Mouse (Mus musculus) stomach, embryonic 16.5 days (tissue): ENCODE measurements around the gene Gtpbp1. TPM values are rescaled to one million over a fixed set of nuclear protein-coding genes. Genes with fewer than 3 reads are reported as not detected.

Experiments
- ATAC-seq: fragments of 200-750 bp; cut with Nextera tagmentation; 2 replicates; pipeline ENCODE4 v1.8.0; 2017; ENCODE audit warnings: moderate number of reproducible peaks, moderate TSS enrichment; ENCODE audit not compliant: insufficient read depth, low FRiP score
- H3K27ac ChIP-seq: fragments of 300-500 bp; sonication (generic); 2 replicates; pipeline ENCODE4 v1.5.1; 2014; ENCODE audit warnings: low read length
- H3K27me3 ChIP-seq: fragments of 300-500 bp; sonication (generic); 2 replicates; pipeline ENCODE4 v1.6.1; 2014; ENCODE audit warnings: low read length, control low read depth, mixed read lengths; ENCODE audit not compliant: control insufficient read depth, insufficient read depth
- H3K36me3 ChIP-seq: fragments of 300-500 bp; sonication (generic); 2 replicates; pipeline ENCODE4 v1.6.1; 2014; ENCODE audit warnings: low read length; ENCODE audit not compliant: control insufficient read depth, insufficient read depth
- H3K4me1 ChIP-seq: fragments of 300-500 bp; sonication (generic); 2 replicates; pipeline ENCODE4 v1.6.1; 2014; ENCODE audit warnings: low read length, control low read depth, mixed read lengths; ENCODE audit not compliant: control insufficient read depth, insufficient read depth
- H3K4me2 ChIP-seq: fragments of 300-500 bp; sonication (generic); 2 replicates; pipeline ENCODE4 v1.6.1; 2014; ENCODE audit warnings: low read depth, low read length, mixed read lengths
- H3K4me3 ChIP-seq: fragments of 300-500 bp; sonication (generic); replicated peaks from 2 replicates; pipeline ENCODE4 v1.5.1; 2014; ENCODE audit warnings: mild to moderate bottlenecking, low read length
- H3K9ac ChIP-seq: fragments of 300-500 bp; sonication (generic); 2 replicates; pipeline ENCODE4 v1.6.1; 2014; ENCODE audit warnings: low read length
- H3K9me3 ChIP-seq: fragments of 300-500 bp; sonication (generic); replicated peaks from 2 replicates; pipeline ENCODE4 v1.6.1; 2016; ENCODE audit warnings: low read length, control low read depth; ENCODE audit not compliant: control insufficient read depth
- WGBS: fragments of 180-500 bp; shearing (Covaris S2); extraction: QIAGEN DNeasy Blood & Tissue Kit; methylation state at CpG from one replicate; pipeline ENCODE4 v1.1.7; 2014; 5-methylcytosine and 5-hydroxymethylcytosine counted together
- polyA plus RNA-seq: library from polyadenylated mRNA; unstranded; fragments of >200 nt; fragmentation: Nextera tagmentation; extraction: Ambion mirVana; gene quantifications from 2 replicates; pipeline ENCODE4 v1.2.1, GENCODE M21; 2015

The Gtpbp1 gene
- polyA plus RNA-seq, 1 experiment from 2014 or later: 24.0 TPM

GRCm38 (mm10) chr15:79727840-79728239, 37.2 kb downstream of the Gtpbp1 start:
- H3K4me3 ChIP-seq: no peak overlapping the region
- no peak overlapping the region for H3K4me2 ChIP-seq
- WGBS: 91% methylated on average over 6 of the region's 6 CpGs
- H3K36me3 ChIP-seq: peaks cover 7% of the 10 kb centered on the region
- H3K27ac ChIP-seq: no peak overlapping the region
- ATAC-seq: no peak
- no peaks in the 10 kb centered on the region for H3K4me1 ChIP-seq
- H3K9ac ChIP-seq: no peak overlapping the region
- H3K27me3 ChIP-seq: no peaks in the 10 kb centered on the region
- H3K9me3 ChIP-seq: no peaks in the 10 kb centered on the region

GRCm38 (mm10) chr15:79728311-79728710, 37.7 kb downstream of the Gtpbp1 start:
- Histone ChIP-seq H3K9ac (no peak overlapping the region), H3K27ac (no peak overlapping the region), H3K27me3 (no peaks in the 10 kb centered on the region), H3K36me3 (peaks cover 7% of the 10 kb centered on the region), H3K4me3 (no peak overlapping the region), H3K4me2 (no peak overlapping the region), H3K4me1 (no peaks in the 10 kb centered on the region), H3K9me3 (no peaks in the 10 kb centered on the region)
- 80% methylated on average over 5 of the region's 5 CpGs for WGBS
- ATAC-seq: no peak

- Histone ChIP-seq H3K9ac (no peak overlapping the region), H3K4me1 (no peaks in the 10 kb centered on the region), H3K27ac (no peak overlapping the region), H3K9me3 (no peaks in the 10 kb centered on the region), H3K4me2 (no peak overlapping the region), H3K4me3 (no peak overlapping the region), H3K36me3 (peaks cover 7% of the 10 kb centered on the region), H3K27me3 (no peaks in the 10 kb centered on the region)
- WGBS: 71% methylated on average over 10 of the region's 10 CpGs
- no peak for ATAC-seq
Observed at GRCm38 (mm10) chr15:79728731-79729388, 38.2 kb downstream of the Gtpbp1 start.

- Histone ChIP-seq H3K4me1 (no peaks in the 10 kb centered on the region), H3K4me3 (no peak overlapping the region), H3K36me3 (peaks cover 5% of the 10 kb centered on the region), H3K9me3 (no peaks in the 10 kb centered on the region), H3K27me3 (no peaks in the 10 kb centered on the region), H3K27ac (no peak overlapping the region), H3K4me2 (no peak overlapping the region), H3K9ac (no peak overlapping the region)
- ATAC-seq: no peak
- 84% methylated on average over 7 of the region's 7 CpGs for WGBS
Observed at GRCm38 (mm10) chr15:79731554-79731953, 40.9 kb downstream of the Gtpbp1 start.

GRCm38 (mm10) chr15:79733192-79733591, 42.5 kb downstream of the Gtpbp1 start:
- Histone ChIP-seq H3K27ac (no peak overlapping the region), H3K4me2 (no peak overlapping the region), H3K9me3 (no peaks in the 10 kb centered on the region), H3K9ac (no peak overlapping the region), H3K27me3 (no peaks in the 10 kb centered on the region), H3K4me3 (no peak overlapping the region), H3K36me3 (peaks cover 4% of the 10 kb centered on the region), H3K4me1 (no peaks in the 10 kb centered on the region)
- WGBS: 95% methylated on average over 8 of the region's 8 CpGs
- no peak for ATAC-seq

- Histone ChIP-seq H3K9ac (no peak overlapping the region), H3K9me3 (no peaks in the 10 kb centered on the region), H3K4me3 (no peak overlapping the region), H3K4me1 (no peaks in the 10 kb centered on the region), H3K27me3 (no peaks in the 10 kb centered on the region), H3K36me3 (peaks cover 8% of the 10 kb centered on the region), H3K4me2 (no peak overlapping the region), H3K27ac (no peak overlapping the region)
- 64% methylated on average over 4 of the region's 4 CpGs for WGBS
- no peak for ATAC-seq
Observed at GRCm38 (mm10) chr15:79733640-79734039, 43.0 kb downstream of the Gtpbp1 start.

- Histone ChIP-seq H3K9ac (no peak overlapping the region), H3K4me1 (no peaks in the 10 kb centered on the region; the same call in 1 of the 2 replicates), H3K27ac (no peak overlapping the region), H3K27me3 (no peaks in the 10 kb centered on the region), H3K9me3 (no peaks in the 10 kb centered on the region), H3K36me3 (peaks cover 14% of the 10 kb centered on the region), H3K4me3 (no peak overlapping the region), H3K4me2 (no peak overlapping the region)
- WGBS: 87% methylated on average over 8 of the region's 8 CpGs
- no peak for ATAC-seq
Observed at GRCm38 (mm10) chr15:79734311-79734710, 43.7 kb downstream of the Gtpbp1 start.

GRCm38 (mm10) chr15:79740739-79741138, 50.1 kb downstream of the Gtpbp1 start:
- peak overlapping the region; percentile 94 for H3K9ac ChIP-seq
- no peak for ATAC-seq

GRCm38 (mm10) chr15:79741173-79741858, 50.7 kb downstream of the Gtpbp1 start:
- ATAC-seq: no peak
- peak overlapping the region; percentile 95 for H3K4me3 ChIP-seq

More at GRCm38 (mm10) chr15:79740739-79741138, 50.1 kb downstream of the Gtpbp1 start:
- no peaks in the 10 kb centered on the region for H3K9me3 ChIP-seq
- peaks cover 12% of the 10 kb centered on the region for H3K4me1 ChIP-seq
- peaks cover 12% of the 10 kb centered on the region; the same call in 1 of the 2 replicates for H3K36me3 ChIP-seq
- no peak overlapping the region for H3K27ac ChIP-seq
- no peaks in the 10 kb centered on the region for H3K27me3 ChIP-seq
- H3K4me3 ChIP-seq: peak overlapping the region; percentile 95
- 56% methylated on average over 3 of the region's 3 CpGs for WGBS
- H3K4me2 ChIP-seq: peak overlapping the region; percentile 87

More at GRCm38 (mm10) chr15:79741173-79741858, 50.7 kb downstream of the Gtpbp1 start:
- 11% methylated on average over 14 of the region's 14 CpGs for WGBS
- Histone ChIP-seq H3K27me3 (no peaks in the 10 kb centered on the region), H3K36me3 (peaks cover 12% of the 10 kb centered on the region; the same call in 1 of the 2 replicates), H3K4me1 (peaks cover 12% of the 10 kb centered on the region), H3K4me2 (peak overlapping the region; percentile 87), H3K9ac (peak overlapping the region; percentile 94), H3K27ac (peak overlapping the region; percentile 50), H3K9me3 (no peaks in the 10 kb centered on the region)
